Mouse (Mus musculus) hindbrain, postnatal 0 days (tissue): Measurements from ENCODE around the gene Wscd2. TPM values are rescaled to one million over a fixed set of nuclear protein-coding genes. Genes with fewer than 3 reads are reported as not detected.
A peak's percentile ranks its signal among the peaks of the same experiment; 100 is the strongest.

Experiments
- ATAC-seq: fragments of 200-750 bp; cut with Nextera tagmentation; 2 replicates; pipeline ENCODE4 v1.8.0; 2017; ENCODE audit warnings: mild to moderate bottlenecking, moderate TSS enrichment, moderate library complexity
- DNase-seq: peaks from one replicate; pipeline ENCODE4 v3.0.0-alpha.2; 2015; ENCODE audit warnings: low spot score
- H3K27ac ChIP-seq: fragments of 300-500 bp; sonication (generic); 2 replicates; pipeline ENCODE4 v1.5.1; 2014; ENCODE audit warnings: mild to moderate bottlenecking
- H3K27me3 ChIP-seq: fragments of 300-500 bp; sonication (generic); 2 replicates; pipeline ENCODE4 v1.6.1; 2014; ENCODE audit warnings: low read length, mixed read lengths; ENCODE audit not compliant: insufficient read depth
- H3K36me3 ChIP-seq: fragments of 300-500 bp; sonication (generic); 2 replicates; pipeline ENCODE4 v1.6.1; 2014; ENCODE audit warnings: low read length, mixed read lengths; ENCODE audit not compliant: insufficient read depth
- H3K4me1 ChIP-seq: fragments of 300-500 bp; sonication (generic); 2 replicates; pipeline ENCODE4 v1.6.1; 2014; ENCODE audit warnings: antibody characterized with exemption, low read length, mixed read lengths; ENCODE audit not compliant: insufficient read depth
- H3K4me2 ChIP-seq: fragments of 300-500 bp; sonication (generic); 2 replicates; pipeline ENCODE4 v1.6.1; 2014; ENCODE audit warnings: low read depth, mild to moderate bottlenecking, low read length, moderate library complexity, mixed read lengths
- H3K4me3 ChIP-seq: fragments of 300-500 bp; sonication (generic); 2 replicates; pipeline ENCODE4 v1.5.1; 2014; ENCODE audit warnings: low read length
- H3K9ac ChIP-seq: fragments of 300-500 bp; sonication (generic); replicated peaks from 2 replicates; pipeline ENCODE4 v1.6.1; 2014; ENCODE audit warnings: mild to moderate bottlenecking, low read length, moderate library complexity, mixed read lengths
- H3K9me3 ChIP-seq: fragments of 300-500 bp; sonication (generic); 2 replicates; pipeline ENCODE4 v1.6.1; 2016; ENCODE audit warnings: low read length, mixed read lengths
- CTCF ChIP-seq: IDR thresholded peaks from 2 replicates; pipeline ENCODE4 v1.5.1; 2016; ENCODE audit warnings: antibody characterized with exemption, control low read depth, low read depth
- WGBS: fragments of 180-500 bp; shearing (Covaris S2); extraction: QIAGEN DNeasy Blood & Tissue Kit; methylation state at CpG from one replicate; pipeline ENCODE4 v1.1.7; 2014; 5-methylcytosine and 5-hydroxymethylcytosine counted together
- polyA plus RNA-seq: library from polyadenylated mRNA; unstranded; fragments of >200 nt; fragmentation: Nextera tagmentation; extraction: Ambion mirVana; gene quantifications from 2 replicates; pipeline ENCODE4 v1.2.1, GENCODE M21; 2015
- total RNA-seq: library from RNA; depleted of rRNA; stranded (reverse); fragments of >200 nt; gene quantifications from 2 replicates; pipeline ENCODE4 v1.2.3, GENCODE M21; 2014

The Wscd2 gene
- total and polyA plus RNA-seq, 2 experiments from 2014 or later: 9.8 to 33.8 TPM

DNA sequence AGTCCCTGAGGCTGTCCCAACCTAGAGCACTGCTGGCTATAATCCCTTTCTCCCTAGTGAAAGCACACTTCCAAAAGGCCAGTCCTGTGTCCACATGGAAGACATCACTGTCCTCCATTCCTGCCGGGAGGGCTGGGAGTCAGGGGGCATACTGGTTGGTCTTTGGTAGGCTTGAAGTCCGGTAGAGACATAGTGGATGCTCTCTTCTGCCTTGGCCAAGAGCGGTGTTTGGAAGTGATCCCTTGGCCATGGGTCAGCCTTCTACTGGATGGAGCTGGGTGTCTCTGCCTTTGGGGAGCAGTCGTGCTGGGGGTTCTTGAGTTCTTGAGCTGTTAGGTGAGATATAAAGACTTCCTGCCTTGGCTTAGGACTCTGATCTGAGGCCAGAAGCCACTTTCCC is 1.4 kb downstream of the Wscd2 start:
- WGBS: 71% methylated on average over 4 of the region's 4 CpGs
- TF ChIP-seq CTCF: no peak
- peaks cover 15% of the 10 kb centered on the region; the same call in 1 of the 2 replicates for H3K4me1 ChIP-seq
- H3K4me2 ChIP-seq: peak overlapping the region; percentile 67
- no peaks in the 10 kb centered on the region for H3K36me3 ChIP-seq
- peak overlapping the region; percentile 78; the same call in 1 of the 2 replicates for H3K27ac ChIP-seq
- peak overlapping the region; percentile 62 for H3K4me3 ChIP-seq
- ATAC-seq (no peak), DNase-seq (no peak)
- H3K9me3 ChIP-seq: no peaks in the 10 kb centered on the region
- no peaks in the 10 kb centered on the region for H3K27me3 ChIP-seq
- peak overlapping the region; percentile 81 for H3K9ac ChIP-seq

DNA sequence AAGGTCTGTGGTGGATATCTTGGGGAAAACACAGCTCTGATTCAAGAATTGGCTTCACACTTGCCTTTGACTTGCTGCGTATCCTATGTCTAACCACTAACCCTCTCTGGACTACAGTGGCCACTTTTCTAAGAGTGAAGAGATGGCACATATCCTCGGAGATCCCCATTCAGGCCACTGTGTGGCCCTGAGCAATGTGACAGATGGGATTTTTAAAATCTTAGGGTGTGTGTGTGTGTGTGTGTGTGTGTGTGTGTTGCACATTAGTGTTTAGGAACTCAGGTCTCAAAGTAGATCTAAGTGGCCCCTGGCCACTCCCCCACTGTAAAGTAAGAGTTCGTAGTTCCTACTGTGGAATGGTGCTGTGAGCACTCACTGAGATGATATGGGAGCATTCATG is 1.9 kb downstream of the Wscd2 start:
- Histone ChIP-seq H3K9ac (peak overlapping the region; percentile 44; the same call in 1 of the 2 replicates), H3K4me3 (peak overlapping the region; percentile 62), H3K9me3 (no peaks in the 10 kb centered on the region), H3K27me3 (no peaks in the 10 kb centered on the region), H3K4me1 (peaks cover 15% of the 10 kb centered on the region; the same call in 1 of the 2 replicates), H3K27ac (no peak overlapping the region), H3K36me3 (no peaks in the 10 kb centered on the region), H3K4me2 (peak overlapping the region; percentile 67)
- 79% methylated on average over 3 of the region's 3 CpGs for WGBS
- DNase-seq: no peak
- TF ChIP-seq CTCF: no peak
- no peak for ATAC-seq

DNA sequence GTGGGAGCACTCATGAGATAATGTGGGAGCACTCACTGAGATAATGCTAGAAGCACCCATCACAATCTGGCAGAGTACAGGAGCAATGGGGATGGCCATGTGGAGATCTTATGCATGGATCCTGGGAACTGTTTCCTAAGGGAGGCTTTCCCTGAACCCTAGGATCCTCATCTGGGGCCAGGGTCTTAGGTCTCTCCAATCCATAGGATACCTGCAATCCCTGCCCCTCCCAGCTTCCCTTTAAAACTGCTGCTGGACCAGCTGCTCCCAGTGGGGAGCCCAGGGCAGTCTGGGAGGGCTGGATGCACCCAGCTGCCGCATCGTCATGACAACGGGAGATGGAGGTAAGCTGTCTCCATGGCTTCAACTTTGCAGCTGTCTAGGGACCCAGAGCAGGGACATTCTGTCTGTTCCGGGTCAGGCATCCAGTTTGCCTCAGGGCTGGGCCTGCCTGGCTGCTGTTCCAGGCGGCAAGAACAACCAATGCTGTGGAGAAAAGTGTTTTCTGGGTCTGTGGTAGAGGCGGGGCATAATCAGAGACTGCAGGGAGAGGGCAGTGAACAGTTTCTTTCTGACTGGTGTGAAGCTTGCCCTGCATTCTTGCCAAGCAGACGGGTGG is 2.4 kb downstream of the Wscd2 start:
- Histone ChIP-seq H3K9me3 (no peaks in the 10 kb centered on the region), H3K4me1 (peaks cover 15% of the 10 kb centered on the region; the same call in 1 of the 2 replicates), H3K4me2 (peak overlapping the region; percentile 67), H3K9ac (peak overlapping the region; percentile 44; the same call in 1 of the 2 replicates), H3K36me3 (no peaks in the 10 kb centered on the region), H3K27me3 (no peaks in the 10 kb centered on the region), H3K27ac (0 out of 2 replicates have a peak overlapping the region, but pooled peaks have one; percentile 20), H3K4me3 (peak overlapping the region; percentile 26)
- no peak for TF ChIP-seq CTCF
- WGBS: 5% methylated on average over 7 of the region's 7 CpGs
- peak; percentile 61 for DNase-seq
- ATAC-seq: peak; percentile 43; the same call in 1 of the 2 replicates

DNA sequence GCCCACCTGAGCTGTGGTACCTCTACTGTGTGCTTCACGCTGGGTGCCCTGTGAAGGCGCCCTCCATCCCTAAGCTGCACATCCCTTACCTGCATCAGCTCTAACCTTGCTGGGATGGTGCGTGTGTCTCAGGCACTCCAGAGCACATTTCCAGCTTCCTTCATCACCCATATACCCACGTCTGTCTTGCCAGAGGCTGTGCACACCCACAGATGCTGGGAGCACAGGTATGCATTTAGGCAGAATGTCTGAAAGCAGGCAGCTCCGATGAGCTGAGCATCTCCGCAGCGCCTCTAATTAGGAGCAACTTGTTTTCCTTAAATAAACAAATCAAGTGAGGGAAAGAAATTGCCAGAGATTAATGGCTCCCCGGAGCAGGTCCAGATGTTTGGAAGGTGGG is 3.9 kb downstream of the Wscd2 start:
- no peak overlapping the region for H3K27ac ChIP-seq
- no peak for TF ChIP-seq CTCF
- peak overlapping the region; percentile 67 for H3K4me2 ChIP-seq
- WGBS: 67% methylated on average over 8 of the region's 8 CpGs
- no peak overlapping the region for H3K9ac ChIP-seq
- no peak overlapping the region for H3K4me3 ChIP-seq
- H3K9me3 ChIP-seq: no peaks in the 10 kb centered on the region
- H3K27me3 ChIP-seq: no peaks in the 10 kb centered on the region
- ATAC-seq (no peak), DNase-seq (no peak)
- peaks cover 15% of the 10 kb centered on the region; the same call in 1 of the 2 replicates for H3K4me1 ChIP-seq
- no peaks in the 10 kb centered on the region for H3K36me3 ChIP-seq

DNA sequence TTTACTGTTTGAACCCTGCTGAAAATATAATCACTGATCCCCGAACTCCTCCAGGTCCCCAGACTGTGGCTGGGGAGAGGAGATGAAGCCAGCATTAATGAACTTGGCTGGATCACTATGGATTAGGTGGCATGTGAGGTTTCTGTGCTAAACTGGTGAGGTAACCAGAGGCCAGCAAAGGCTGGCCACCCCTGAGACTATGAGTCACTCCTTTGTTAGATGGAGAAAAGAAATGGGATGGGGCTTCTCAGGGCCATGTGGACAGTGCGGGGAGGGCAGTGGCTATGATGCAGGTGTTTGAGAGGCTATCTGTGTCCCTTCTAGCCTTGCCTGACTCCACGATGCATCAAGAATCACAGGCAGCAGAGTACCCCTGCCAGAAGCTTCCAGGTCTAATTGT is 6.8 kb downstream of the Wscd2 start:
- Histone ChIP-seq H3K27ac (no peak overlapping the region), H3K27me3 (no peaks in the 10 kb centered on the region), H3K4me3 (no peak overlapping the region), H3K4me1 (peaks cover 14% of the 10 kb centered on the region; the same call in 1 of the 2 replicates), H3K36me3 (no peaks in the 10 kb centered on the region), H3K9ac (no peak overlapping the region), H3K4me2 (no peak overlapping the region), H3K9me3 (no peaks in the 10 kb centered on the region)
- DNase-seq (no peak), ATAC-seq (peak; percentile 39; the same call in 1 of the 2 replicates)
- 63% methylated on average over 3 of the region's 3 CpGs for WGBS
- TF ChIP-seq CTCF: no peak

DNA sequence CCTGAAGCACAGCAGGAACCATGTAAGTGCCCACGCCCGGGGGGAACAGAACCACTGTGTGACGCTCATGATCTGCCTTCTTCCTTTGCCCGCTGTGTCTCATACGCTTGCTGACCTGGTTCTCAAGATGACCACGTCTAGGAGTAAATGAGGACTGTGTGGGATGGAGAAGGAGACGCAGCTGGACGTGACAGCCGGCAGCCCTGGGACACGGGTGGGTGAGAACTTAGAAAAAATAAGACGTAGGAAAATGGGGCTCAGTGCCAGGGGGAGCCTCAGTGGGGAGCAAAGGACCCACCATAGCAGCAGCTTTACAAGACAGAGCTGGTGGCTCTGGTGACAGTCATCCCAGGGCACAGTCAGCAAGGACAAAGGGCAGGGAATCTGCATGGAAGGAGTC is 9.3 kb downstream of the Wscd2 start:
- Histone ChIP-seq H3K4me3 (no peak overlapping the region), H3K4me2 (no peak overlapping the region), H3K27me3 (no peaks in the 10 kb centered on the region), H3K27ac (no peak overlapping the region), H3K9ac (no peak overlapping the region), H3K4me1 (peaks cover 5% of the 10 kb centered on the region; the same call in 1 of the 2 replicates), H3K9me3 (no peaks in the 10 kb centered on the region), H3K36me3 (no peaks in the 10 kb centered on the region)
- DNase-seq (no peak), ATAC-seq (no peak)
- 83% methylated on average over 11 of the region's 11 CpGs for WGBS
- no peak for TF ChIP-seq CTCF

DNA sequence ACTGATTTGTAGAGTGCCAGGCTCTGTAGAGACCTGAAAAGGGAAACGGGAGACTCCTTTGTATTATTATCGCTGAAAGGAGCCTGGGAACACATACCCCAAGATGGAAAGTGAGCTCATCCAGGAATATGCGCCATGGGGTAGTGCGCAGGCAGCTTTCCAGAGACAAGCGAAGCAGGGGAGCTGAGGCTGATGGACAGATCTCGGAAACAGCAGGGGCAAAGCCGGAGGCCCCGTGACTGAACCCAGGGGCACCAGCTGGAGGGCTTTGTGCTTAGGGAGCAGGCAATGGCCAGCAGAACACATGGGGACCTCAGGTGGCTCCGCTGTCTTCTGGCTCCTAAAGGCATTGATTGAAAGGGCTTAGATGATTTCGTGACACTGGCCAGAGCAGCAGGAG is 13.1 kb downstream of the Wscd2 start:
- Histone ChIP-seq H3K4me3 (no peak overlapping the region), H3K27ac (peak overlapping the region; percentile 38; the same call in 1 of the 2 replicates), H3K4me1 (peaks cover 15% of the 10 kb centered on the region), H3K36me3 (no peaks in the 10 kb centered on the region), H3K9me3 (no peaks in the 10 kb centered on the region), H3K4me2 (peak overlapping the region; percentile 11; the same call in 1 of the 2 replicates), H3K27me3 (no peaks in the 10 kb centered on the region), H3K9ac (no peak overlapping the region)
- no peak for TF ChIP-seq CTCF
- whole genome bisulfite sequencing: 8% methylated on average over 10 of the region's 10 CpGs
- DNase-seq (peak; percentile 63), ATAC-seq (peak; percentile 46; the same call in 1 of the 2 replicates)
